Mouse (Mus musculus) left cerebral cortex, postnatal 10 days (tissue): ENCODE measurements at regions not wholly inside any gene's neighbourhood (a gene's known extent, or its start where the extent isn't known, plus 50 kb on each side); places are given as distances from the start of the nearest gene placed in this dataset.

Source experiments
- DNase-seq, 2 experiments: peaks; one replicate each; pipeline ENCODE4 v3.0.0; 2021 to 2022; ENCODE audit warnings: low spot score in 2 of 2, mixed read lengths in 1 of 2; ENCODE audit errors: extremely low spot score in 1 of 2
- intact Hi-C: fragments of 180-260 bp; cut with DNase I; formaldehyde crosslinking; loops from one replicate; pipeline ENCODE4 v1.15.1; 2025

DNA sequence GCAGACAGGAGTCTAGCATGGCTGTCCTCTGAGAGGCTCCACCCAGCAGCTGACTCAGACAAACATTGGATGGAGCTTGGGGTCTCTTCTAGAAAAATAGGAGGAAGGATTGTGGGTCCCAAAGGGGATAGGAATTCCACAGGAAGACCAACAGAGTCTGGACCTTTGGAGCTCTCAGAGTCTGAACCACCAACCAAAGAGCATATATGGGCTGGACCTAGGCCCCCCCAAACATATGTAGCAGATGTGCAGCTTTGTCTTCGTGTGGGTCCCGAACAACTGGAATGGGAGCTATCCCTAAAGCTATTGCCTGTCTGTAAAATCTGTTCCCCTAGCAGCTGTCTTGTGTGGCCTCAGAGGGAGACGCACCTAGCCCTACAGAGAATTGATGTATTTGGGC, 50.1 kb upstream of the Cpm start:
- no peak for DNase-seq
- intact Hi-C loops, result no loop called here

DNA sequence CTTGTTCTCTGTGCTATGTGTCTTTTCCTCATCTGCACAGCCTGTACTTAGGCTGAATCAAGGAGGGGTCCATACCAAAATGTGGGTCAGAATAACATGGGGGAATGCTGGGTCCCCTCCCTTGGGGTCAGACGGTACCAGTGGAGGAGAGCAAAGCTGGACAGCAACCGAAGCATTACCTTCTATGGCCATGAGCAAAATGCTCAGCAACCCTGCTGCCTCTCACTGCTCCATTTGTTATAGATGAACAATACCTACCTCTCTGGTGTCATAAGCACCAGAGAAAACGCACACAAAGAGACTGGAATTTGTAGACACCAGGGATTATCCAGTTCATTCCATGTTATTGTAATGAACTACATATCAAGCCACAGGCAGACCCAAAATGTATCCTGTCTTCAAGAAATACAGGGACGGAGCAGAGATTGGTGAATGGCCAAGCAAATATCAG, 50.6 kb upstream of the Cpm start:
- no peak for DNase-seq
- intact Hi-C loops, result no loop called here

DNA sequence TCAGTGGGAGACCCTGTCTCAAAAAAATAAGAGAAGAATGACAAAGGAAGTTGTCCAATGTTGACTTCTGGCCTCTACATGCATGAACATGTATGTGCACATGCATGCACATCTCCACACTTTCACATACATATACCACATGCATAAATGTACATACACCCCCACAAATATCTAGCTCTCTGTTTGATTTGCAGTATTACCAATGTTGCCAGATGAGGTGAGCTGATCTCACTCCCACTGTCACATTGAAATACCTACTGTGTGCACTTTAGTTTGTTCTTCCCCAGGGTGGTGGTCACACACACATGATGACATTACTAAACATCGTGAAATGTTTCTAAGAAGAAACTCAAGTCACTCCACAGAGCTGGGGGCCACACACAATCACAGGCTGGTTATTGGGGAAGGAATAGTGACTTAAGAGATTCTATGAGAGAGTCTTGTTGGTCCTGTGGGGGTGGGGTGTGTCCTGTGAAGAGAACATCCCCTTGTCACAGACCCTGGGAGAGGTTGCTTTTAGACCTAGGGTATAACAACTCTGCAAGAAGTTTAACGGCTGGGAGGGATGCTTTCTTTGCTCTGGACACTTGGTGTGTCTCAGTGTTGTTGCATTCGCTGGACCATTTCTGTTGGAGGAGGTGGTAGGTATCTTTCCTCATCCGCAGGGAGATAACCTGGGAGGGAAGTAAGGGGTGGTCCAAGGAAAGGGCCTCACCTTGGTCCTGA, 51.2 kb upstream of the Cpm start:
- DNase-seq, result no peak

GRCm38 (mm10) chr10:117576881-117577730, 52.2 kb upstream of the Cpm start:
- no peak for DNase-seq
- intact Hi-C loops, result no loop called here

More for the DNA sequence above, 51.2 kb upstream of the Cpm start:
- intact Hi-C loops, result no loop called here

DNA sequence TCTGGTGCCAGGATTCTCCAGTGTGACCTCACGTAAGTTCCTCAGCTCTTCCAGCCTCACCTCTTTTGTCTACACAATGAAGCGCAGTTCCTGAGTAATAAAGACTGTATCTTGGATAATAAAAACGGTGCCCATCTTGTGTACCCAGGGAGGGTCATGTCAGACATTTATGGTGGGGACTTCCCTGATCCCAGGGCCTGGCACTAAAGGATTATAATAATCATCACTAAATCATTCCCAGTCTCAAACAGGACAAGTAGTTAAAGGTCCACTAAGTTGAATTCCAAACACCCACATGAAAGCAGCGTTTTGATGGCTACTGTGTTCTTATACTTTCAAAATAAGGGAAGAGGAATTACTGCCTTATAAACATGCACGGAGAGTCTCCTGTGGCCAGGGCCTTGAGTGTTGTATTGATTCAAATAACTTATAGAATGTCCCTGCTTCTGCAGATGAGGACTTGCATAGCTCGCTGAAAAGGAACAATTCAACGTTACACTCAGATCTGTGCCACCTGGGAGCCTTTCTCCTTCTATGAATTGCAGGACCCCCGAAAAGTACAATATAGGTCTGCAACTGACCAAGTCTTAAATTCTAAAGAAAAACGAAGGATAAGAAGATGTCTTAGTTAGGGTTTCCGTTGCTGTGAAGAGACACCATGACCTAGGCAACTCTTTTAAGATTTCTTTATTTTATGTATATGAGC, 53.0 kb upstream of the Cpm start:
- no peak for DNase-seq
- intact Hi-C loops, result no loop called here

GRCm38 (mm10) chr10:117575404-117576153, 53.7 kb upstream of the Cpm start:
- intact Hi-C loops, result no loop called here
- DNase-seq, result no peak

- no peak for DNase-seq
- intact Hi-C loops, result no loop called here
Observed at GRCm38 (mm10) chr10:117574915-117575314, 54.4 kb upstream of the Cpm start.

DNA sequence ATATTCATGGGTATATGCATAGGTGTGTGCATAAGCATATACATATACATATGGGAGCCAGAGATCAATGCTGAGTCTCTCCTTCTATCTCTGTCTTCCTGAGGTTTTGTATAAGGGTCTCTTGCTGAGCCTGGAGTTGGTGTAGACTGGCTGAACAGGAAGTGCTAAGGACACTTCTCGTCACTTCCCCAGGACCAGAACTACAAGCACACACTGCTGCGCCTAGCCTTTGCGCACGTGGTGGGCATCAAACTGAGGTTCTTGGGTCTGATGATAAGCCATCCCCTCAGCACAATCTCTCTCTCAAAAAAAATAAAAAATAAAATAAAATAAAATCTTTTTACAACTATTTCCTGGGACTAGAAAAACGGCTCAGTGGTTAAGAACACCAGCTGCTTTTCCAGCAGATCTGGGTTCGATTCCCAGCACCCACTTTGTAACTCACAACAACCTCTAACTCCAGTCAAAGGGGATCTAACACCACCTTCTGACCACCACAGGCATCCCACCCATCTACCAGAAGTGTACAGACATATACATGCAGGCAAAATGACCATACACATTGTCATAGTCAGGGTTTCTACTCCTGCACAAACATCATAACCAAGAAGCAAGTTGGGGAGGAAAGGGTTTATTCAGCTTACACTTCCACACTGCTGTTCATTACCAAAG, 55.1 kb upstream of the Cpm start:
- no peak for DNase-seq
- intact Hi-C loops, result no loop called here

DNA sequence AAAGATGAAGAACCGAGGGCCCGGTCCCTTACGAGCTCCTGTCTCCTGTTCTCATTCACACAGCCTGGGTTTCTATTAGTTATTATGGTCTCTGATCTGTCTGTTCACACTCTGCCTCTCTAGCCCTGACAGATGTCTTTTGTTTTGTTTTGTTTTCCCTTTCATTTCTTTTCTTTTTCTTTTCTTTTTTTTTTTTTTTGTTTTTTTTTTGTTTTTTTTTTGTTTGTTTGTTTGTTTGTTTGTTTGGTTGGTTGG, 55.8 kb upstream of the Cpm start:
- DNase-seq, result no peak
- intact Hi-C loops, result no loop called here

GRCm38 (mm10) chr10:117572746-117573595, 56.3 kb upstream of the Cpm start:
- no peak for DNase-seq
- intact Hi-C loops, result no loop called here

GRCm38 (mm10) chr10:117571891-117572573, 57.3 kb upstream of the Cpm start:
- no peak for DNase-seq
- intact Hi-C loops, result no loop called here

GRCm38 (mm10) chr10:117570971-117571861, 58.1 kb upstream of the Cpm start:
- intact Hi-C loops, result no loop called here
- DNase-seq, result peak in 1 of 2 experiments; percentile 7

GRCm38 (mm10) chr10:117570091-117570970, 59.0 kb upstream of the Cpm start:
- intact Hi-C loops, result no loop called here
- no peak for DNase-seq

DNA sequence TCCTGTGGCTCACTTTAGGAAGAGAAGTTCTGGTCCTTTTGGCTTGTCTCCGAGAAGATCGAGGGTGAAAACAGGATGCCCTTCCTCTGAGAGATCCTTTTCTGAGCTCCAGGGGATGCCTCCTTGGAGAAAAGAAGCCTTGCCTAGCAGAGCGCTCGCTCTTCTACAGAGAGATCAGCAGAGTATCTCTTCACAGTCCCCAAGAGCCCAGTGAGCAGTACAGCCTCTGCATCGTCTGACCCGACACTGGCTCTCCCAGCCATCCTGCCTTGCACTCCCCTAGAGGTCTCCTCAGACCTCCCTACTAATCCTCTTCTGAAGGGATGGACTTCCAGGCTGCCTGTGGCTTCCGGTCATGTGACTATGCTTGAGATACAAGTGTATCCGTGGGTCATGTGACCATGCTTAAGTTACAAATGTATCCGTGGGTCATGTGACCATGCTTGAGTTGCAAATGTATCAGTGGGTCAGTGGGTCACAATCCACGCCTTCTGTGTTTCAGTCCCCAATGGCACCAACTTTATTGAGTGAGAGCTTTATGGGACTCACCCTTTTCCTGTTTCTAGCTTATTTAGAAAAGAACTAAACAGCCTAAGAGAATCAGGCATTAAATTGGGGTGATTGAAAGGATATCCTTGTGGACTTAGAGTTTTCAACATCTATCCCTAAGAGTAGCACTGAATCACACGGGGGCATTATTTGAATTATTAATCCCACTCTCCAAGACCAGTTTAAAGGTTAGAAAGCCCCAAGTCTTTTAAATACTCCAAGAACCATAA, 59.8 kb upstream of the Cpm start:
- DNase-seq, result no peak
- intact Hi-C loops, result no loop called here
